Mouse (Mus musculus) myocyte (in vitro differentiated cells): ENCODE measurements at regions not wholly inside any gene's neighbourhood (a gene's known extent, or its start where the extent isn't known, plus 50 kb on each side); places are given as distances from the start of the nearest gene placed in this dataset.

Experiments
- H3K27me3 ChIP-seq: one replicate; pipeline ENCODE4 v1.6.1; 2011; ENCODE audit not compliant: control insufficient read depth, insufficient read depth, insufficient read length
- H3K36me3 ChIP-seq: one replicate; pipeline ENCODE4 v1.6.1; 2011; ENCODE audit not compliant: control insufficient read depth, insufficient read depth
- H3K4me2 ChIP-seq: one replicate; pipeline ENCODE4 v1.6.1; 2011; ENCODE audit warnings: low read depth, control low read depth
- H3K4me3 ChIP-seq: one replicate; pipeline ENCODE4 v1.5.1; 2011; ENCODE audit warnings: mild to moderate bottlenecking, control low read depth, moderate library complexity
- H3K79me2 ChIP-seq: one replicate; pipeline ENCODE4 v1.6.1; 2011; ENCODE audit not compliant: control insufficient read depth, insufficient read depth
- H3ac ChIP-seq: one replicate; pipeline ENCODE4 v1.6.1; 2011; ENCODE audit not compliant: control insufficient read depth, insufficient read length
- CEBPB ChIP-seq: IDR thresholded peaks from 2 replicates; pipeline ENCODE4 v1.6.1; 2011; ENCODE audit warnings: mild to moderate bottlenecking, moderate library complexity; ENCODE audit not compliant: poor library complexity, insufficient read depth, severe bottlenecking
- E2F4 ChIP-seq: IDR thresholded peaks from one replicate; pipeline ENCODE4 v1.6.1; 2011; ENCODE audit warnings: mild to moderate bottlenecking, control low read depth, moderate library complexity; ENCODE audit not compliant: insufficient read depth
- MAX ChIP-seq: IDR thresholded peaks from one replicate; pipeline ENCODE4 v1.6.1; 2011; ENCODE audit warnings: low read depth, mild to moderate bottlenecking, control low read depth
- MYOD1 ChIP-seq, 3 experiments: IDR thresholded peaks; one replicate each; pipeline ENCODE4 v1.6.1; 2011; ENCODE audit warnings: control low read depth in 2 of 3, low read depth in 2 of 3, mild to moderate bottlenecking in 2 of 3, moderate library complexity in 1 of 3; ENCODE audit not compliant: insufficient read length in 2 of 3, control insufficient read depth in 1 of 3
- MYOG ChIP-seq, 3 experiments: IDR thresholded peaks; one replicate each; pipeline ENCODE4 v1.6.1; 2011; ENCODE audit warnings: control low read depth in 2 of 3, low read depth in 2 of 3, mild to moderate bottlenecking in 2 of 3; ENCODE audit not compliant: insufficient read length in 2 of 3, control insufficient read depth in 1 of 3, insufficient read depth in 1 of 3
- POLR2A ChIP-seq: IDR thresholded peaks from one replicate; pipeline ENCODE4 v1.6.1; 2011; ENCODE audit warnings: low read depth, mild to moderate bottlenecking, control low read depth, moderate library complexity; ENCODE audit not compliant: insufficient read length
- POLR2AphosphoS2 ChIP-seq: IDR thresholded peaks from one replicate; pipeline ENCODE4 v1.6.1; 2011; ENCODE audit warnings: low read depth, control low read depth; ENCODE audit not compliant: insufficient read length
- REST ChIP-seq: IDR thresholded peaks from one replicate; pipeline ENCODE4 v1.6.1; 2011; ENCODE audit warnings: mild to moderate bottlenecking, control low read depth, moderate library complexity; ENCODE audit not compliant: insufficient read depth, insufficient read length
- SRF ChIP-seq: IDR thresholded peaks from one replicate; pipeline ENCODE4 v1.6.1; 2011; ENCODE audit warnings: low read depth; ENCODE audit not compliant: control insufficient read depth, insufficient read length
- TCF12 ChIP-seq: IDR thresholded peaks from one replicate; pipeline ENCODE4 v1.6.1; 2011; ENCODE audit warnings: mild to moderate bottlenecking, control low read depth; ENCODE audit not compliant: poor library complexity, insufficient read depth, severe bottlenecking
- TCF3 ChIP-seq: IDR thresholded peaks from one replicate; pipeline ENCODE4 v1.6.1; 2011; ENCODE audit warnings: low read depth, control low read depth; ENCODE audit not compliant: insufficient read length
- USF1 ChIP-seq: IDR thresholded peaks from one replicate; pipeline ENCODE4 v1.6.1; 2011; ENCODE audit warnings: low read depth, mild to moderate bottlenecking, control low read depth, moderate library complexity

DNA sequence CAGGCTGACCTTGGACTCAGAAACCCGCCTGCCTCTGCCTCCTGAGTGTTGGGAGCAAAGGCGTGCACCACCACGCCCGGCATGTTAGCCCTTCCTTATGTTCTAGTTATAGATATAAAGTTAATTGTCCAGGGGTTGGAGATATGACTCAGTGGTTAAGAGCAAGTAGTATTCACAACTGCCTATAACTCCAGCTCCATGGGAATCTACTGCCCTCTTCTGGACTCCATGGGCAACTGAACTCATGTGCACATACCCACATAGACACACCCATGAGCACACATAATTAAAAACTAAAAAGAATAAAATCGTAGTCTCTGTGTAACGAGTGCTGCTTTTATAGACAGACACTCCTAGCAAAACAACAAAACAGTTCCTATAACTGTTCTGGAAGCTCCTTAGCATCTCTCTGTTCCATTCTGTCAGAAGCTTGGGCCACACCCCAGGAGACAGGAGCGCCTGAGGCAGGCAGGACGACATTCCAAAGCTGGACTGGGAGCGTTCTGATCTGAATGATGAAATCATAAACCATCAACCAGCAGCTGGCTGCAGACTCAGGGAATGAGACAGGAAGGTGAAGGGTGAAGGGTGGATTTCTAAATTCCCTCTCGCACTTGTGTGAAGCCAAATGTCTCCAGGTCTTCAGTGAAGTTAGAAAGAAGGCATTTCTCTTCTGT is 80.6 kb upstream of the Zfp217 start:
- Histone ChIP-seq H3K4me3 (no peak overlapping the region), H3ac (no peak overlapping the region), H3K4me2 (no peak overlapping the region), H3K36me3 (no peaks in the 10 kb centered on the region), H3K79me2 (no peaks in the 10 kb centered on the region), H3K27me3 (no peaks in the 10 kb centered on the region)
- TF ChIP-seq E2F4, result no peak
- TF ChIP-seq REST, result no peak
- no peak for TF ChIP-seq POLR2A
- no peak for TF ChIP-seq CEBPB
- TF ChIP-seq MAX, result no peak
- TF ChIP-seq TCF12, result no peak
- no peak for TF ChIP-seq MYOD1 (IDR thresholded peaks at IDR 0.05; ENCODE audit: control insufficient read depth in 1 of 3, insufficient read length in 2 of 3, low read depth in 2 of 3)
- TF ChIP-seq TCF3, result no peak
- no peak for TF ChIP-seq MYOG (IDR thresholded peaks at IDR 0.05; ENCODE audit: control insufficient read depth in 1 of 3, insufficient read depth in 1 of 3, insufficient read length in 2 of 3, low read depth in 2 of 3)
- no peak for TF ChIP-seq SRF
- no peak for TF ChIP-seq POLR2AphosphoS2
- TF ChIP-seq USF1, result no peak

DNA sequence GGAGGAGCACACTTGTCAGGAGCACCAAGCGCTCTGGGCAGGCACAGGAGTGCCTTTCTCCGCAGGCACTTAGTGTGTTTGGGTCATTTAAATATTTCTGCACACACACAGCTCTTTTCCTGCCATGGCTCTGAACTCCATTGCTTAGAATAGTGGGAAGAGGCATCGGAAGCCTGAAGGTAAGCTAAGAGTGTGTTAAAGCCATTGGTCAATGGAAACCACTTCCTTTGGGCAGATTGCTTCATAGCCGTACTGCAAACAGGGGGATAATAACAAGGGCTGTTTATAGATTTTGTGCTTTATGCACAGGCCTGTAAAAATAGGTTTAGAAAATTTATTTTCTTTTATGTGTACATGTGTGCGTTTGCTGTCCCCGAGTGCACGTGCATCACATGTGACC is 76.0 kb upstream of the Zfp217 start:
- H3K27me3 ChIP-seq, result no peaks in the 10 kb centered on the region
- no peaks in the 10 kb centered on the region for H3K36me3 ChIP-seq
- no peaks in the 10 kb centered on the region for H3K79me2 ChIP-seq
- TF ChIP-seq CEBPB, result no peak
- no peak for TF ChIP-seq MAX
- TF ChIP-seq POLR2AphosphoS2, result no peak
- no peak for TF ChIP-seq TCF12
- no peak for TF ChIP-seq MYOD1 (IDR thresholded peaks at IDR 0.05; ENCODE audit: control insufficient read depth in 1 of 3, insufficient read length in 2 of 3, low read depth in 2 of 3)
- TF ChIP-seq MYOG (IDR thresholded peaks at IDR 0.05; ENCODE audit: control insufficient read depth in 1 of 3, insufficient read depth in 1 of 3, insufficient read length in 2 of 3, low read depth in 2 of 3), result no peak
- no peak for TF ChIP-seq USF1
- TF ChIP-seq E2F4, result no peak
- no peak for TF ChIP-seq REST
- no peak for TF ChIP-seq POLR2A
- no peak for TF ChIP-seq SRF
- no peak for TF ChIP-seq TCF3
- H3K4me2 ChIP-seq, result no peak overlapping the region
- no peak overlapping the region for H3K4me3 ChIP-seq
- no peak overlapping the region for H3ac ChIP-seq

DNA sequence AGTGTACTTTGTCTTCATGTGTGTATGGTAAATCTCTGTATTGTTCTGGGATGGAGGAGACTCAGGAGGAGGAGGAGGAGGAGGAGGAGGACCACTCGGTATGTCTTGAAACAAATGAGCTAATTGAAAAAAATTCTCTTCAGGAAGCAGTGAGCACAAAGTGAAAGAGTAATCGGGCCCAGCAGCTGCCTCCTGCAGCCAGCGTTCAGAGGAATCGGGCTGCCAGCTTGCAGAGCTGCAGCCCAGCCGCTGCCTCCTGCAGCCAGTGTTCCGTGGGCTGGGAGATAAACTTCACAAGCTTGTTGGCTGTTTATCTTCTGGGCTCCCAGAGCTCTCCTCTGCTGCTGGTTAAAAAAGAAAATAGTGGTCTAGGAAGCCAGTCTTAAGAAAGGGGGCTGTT is 74.9 kb upstream of the Zfp217 start:
- Histone ChIP-seq H3K27me3 (no peaks in the 10 kb centered on the region), H3K36me3 (no peaks in the 10 kb centered on the region), H3ac (no peak overlapping the region), H3K4me2 (peak overlapping the region; percentile 35), H3K4me3 (no peak overlapping the region), H3K79me2 (no peaks in the 10 kb centered on the region)
- no peak for TF ChIP-seq TCF12
- TF ChIP-seq MYOD1 (IDR thresholded peaks at IDR 0.05; ENCODE audit: control insufficient read depth in 1 of 3, insufficient read length in 2 of 3, low read depth in 2 of 3), result peak in 1 of 3 experiments; percentile 11

DNA sequence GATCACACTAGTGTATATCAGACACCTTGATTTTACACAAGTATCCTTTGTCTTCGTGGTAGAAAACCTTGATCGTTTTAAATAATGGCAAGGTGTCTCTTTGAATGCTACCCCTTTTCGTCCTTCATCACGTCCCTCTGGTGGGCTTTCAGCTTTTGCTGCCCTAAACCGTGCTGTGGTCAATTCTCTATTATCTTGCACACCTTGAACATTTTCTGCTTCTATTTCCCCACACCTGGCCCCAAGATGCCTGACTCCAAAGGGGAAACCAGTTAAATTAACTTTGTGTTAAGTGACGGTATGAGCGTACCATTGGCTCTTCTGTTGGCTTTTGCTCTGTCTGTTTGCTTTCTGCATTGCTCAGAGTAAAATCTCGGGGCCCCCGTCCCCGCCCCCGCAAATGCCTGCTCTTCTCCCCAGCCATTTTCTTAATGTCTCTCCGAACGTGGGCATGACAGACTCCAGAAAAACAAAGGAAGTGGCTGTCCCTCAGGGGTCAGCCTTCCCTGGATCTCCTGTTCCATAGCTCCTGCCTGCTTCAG is 74.2 kb upstream of the Zfp217 start:
- Histone ChIP-seq H3K27me3 (no peaks in the 10 kb centered on the region), H3ac (no peak overlapping the region), H3K4me3 (no peak overlapping the region), H3K4me2 (peak overlapping the region; percentile 35), H3K36me3 (no peaks in the 10 kb centered on the region), H3K79me2 (no peaks in the 10 kb centered on the region)
- TF ChIP-seq TCF12 (no peak), REST (no peak), USF1 (no peak), MYOG (IDR thresholded peaks at IDR 0.05; ENCODE audit: control insufficient read depth in 1 of 3, insufficient read depth in 1 of 3, insufficient read length in 2 of 3, low read depth in 2 of 3) (no peak), MYOD1 (IDR thresholded peaks at IDR 0.05; ENCODE audit: control insufficient read depth in 1 of 3, insufficient read length in 2 of 3, low read depth in 2 of 3) (no peak), POLR2A (no peak), TCF3 (no peak), POLR2AphosphoS2 (no peak), MAX (no peak), E2F4 (no peak), SRF (no peak), CEBPB (no peak)

DNA sequence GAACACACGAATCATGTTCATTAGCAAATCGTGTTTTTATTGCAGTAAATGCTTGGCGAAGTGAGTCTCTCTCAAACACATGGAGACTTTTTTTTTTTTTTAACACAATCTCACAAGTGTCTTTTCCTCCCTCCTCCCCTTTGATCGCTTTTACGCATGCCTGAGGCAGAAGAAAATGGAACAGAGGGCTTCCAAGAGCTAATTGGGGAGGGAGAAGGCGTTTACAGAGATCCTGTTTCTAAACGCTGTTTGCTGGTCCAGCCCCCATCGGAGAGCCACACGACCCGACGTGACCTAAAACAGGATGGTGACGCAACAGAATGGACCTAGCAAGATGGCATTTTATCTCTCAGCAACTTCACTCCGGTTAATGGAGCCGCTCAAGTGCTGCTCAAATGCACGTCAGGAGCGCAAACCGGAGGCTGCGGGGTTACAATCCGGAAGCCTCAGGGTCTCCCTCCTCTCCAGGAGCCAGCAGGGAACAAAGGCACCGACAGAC is 73.0 kb upstream of the Zfp217 start:
- no peaks in the 10 kb centered on the region for H3K79me2 ChIP-seq
- no peak overlapping the region for H3K4me3 ChIP-seq
- H3K4me2 ChIP-seq, result peak overlapping the region; percentile 47
- no peaks in the 10 kb centered on the region for H3K27me3 ChIP-seq
- H3K36me3 ChIP-seq, result no peaks in the 10 kb centered on the region
- H3ac ChIP-seq, result no peak overlapping the region
- TF ChIP-seq REST (no peak), MYOD1 (IDR thresholded peaks at IDR 0.05; ENCODE audit: control insufficient read depth in 1 of 3, insufficient read length in 2 of 3, low read depth in 2 of 3) (no peak), MAX (no peak), TCF12 (no peak), POLR2A (no peak)
